ENCODE assay signal across 10 mouse cellular contexts in genomic region chr1:64757254-64757653, GRCm38 (mm10). TPM values are rescaled to one million over a fixed set of nuclear protein-coding genes. Genes with fewer than 3 reads are reported as not detected.
DNase-seq lines count a peak whose midpoint lies in the region; ATAC-seq and TF ChIP-seq lines count a peak whose summit lies in the region.
"Had no signal": no experiment of that assay in that cellular context is flagged by ENCODE, and none has a peak within 500 bp of the region (broad histone marks: within the 10 kb centered on the region; RNA-seq: fewer than 3 reads in every experiment).

No protein-coding gene starts in this region.

- H3K4me2 ChIP-seq in heart, embryonic 11.5 days = no peak overlapping the region
- no peak overlapping the region for H3K4me2 ChIP-seq in heart, postnatal 0 days (ENCODE audit: low read depth, low read length)
- no peak overlapping the region for H3K4me2 ChIP-seq in midbrain, embryonic 16.5 days (ENCODE audit: low read length)
- H3K4me2 ChIP-seq: midbrain, embryonic 12.5 days had no signal

- H3K4me3 ChIP-seq in heart, adult 2 months = no peak overlapping the region
- no peak overlapping the region for H3K4me3 ChIP-seq in heart, embryonic 11.5 days (ENCODE audit: low read depth, low read length)
- H3K4me3 ChIP-seq in heart, postnatal 0 days (ENCODE audit: low read depth, low read length) = no peak overlapping the region
- no peak overlapping the region for H3K4me3 ChIP-seq in midbrain, embryonic 16.5 days (ENCODE audit: low read depth, low read length)
- H3K4me3 ChIP-seq: forebrain, embryonic 10.5 days; midbrain, embryonic 12.5 days had no signal

- H3K9me3 ChIP-seq in heart, embryonic 11.5 days (replicated peaks; ENCODE audit: control insufficient read depth, low read length) = no peaks in the 10 kb centered on the region
- no peaks in the 10 kb centered on the region for H3K9me3 ChIP-seq in heart, postnatal 0 days (replicated peaks; ENCODE audit: control insufficient read depth, low read length)
- no peaks in the 10 kb centered on the region for H3K9me3 ChIP-seq in midbrain, embryonic 16.5 days (replicated peaks; ENCODE audit: control insufficient read depth, low read length, poor library complexity, severe bottlenecking)
- H3K9me3 ChIP-seq: forebrain, embryonic 10.5 days; midbrain, embryonic 12.5 days had no signal

- TF ChIP-seq CTCF in heart, adult 2 months (IDR thresholded peaks at IDR 0.05) = no peak
- no peak for TF ChIP-seq CTCF in heart, postnatal 0 days (IDR thresholded peaks at IDR 0.05; ENCODE audit: low read depth)

- H3K27ac ChIP-seq in heart, adult 2 months = no peak overlapping the region; the same call in 1 of the 2 replicates
- no peak overlapping the region for H3K27ac ChIP-seq in heart, embryonic 11.5 days (ENCODE audit: low read depth, low read length)
- H3K27ac ChIP-seq in heart, postnatal 0 days (ENCODE audit: low read depth) = peak overlapping the region; percentile 23
- no peak overlapping the region for H3K27ac ChIP-seq in midbrain, embryonic 16.5 days (ENCODE audit: low read length)
- H3K27ac ChIP-seq: forebrain, embryonic 10.5 days; midbrain, embryonic 12.5 days had no signal

- TF ChIP-seq POLR2A in heart, adult 2 months (IDR thresholded peaks at IDR 0.05; ENCODE audit: insufficient read depth, low read depth, low read length) = no peak

- no peaks in the 10 kb centered on the region for H3K27me3 ChIP-seq in heart, adult 2 months (ENCODE audit: control insufficient read depth, insufficient read depth, low read length)
- H3K27me3 ChIP-seq in heart, embryonic 11.5 days (ENCODE audit: control insufficient read depth, insufficient read depth, low read length) = no peaks in the 10 kb centered on the region
- no peaks in the 10 kb centered on the region for H3K27me3 ChIP-seq in heart, postnatal 0 days (ENCODE audit: control insufficient read depth, insufficient read depth, low read length)
- no peaks in the 10 kb centered on the region for H3K27me3 ChIP-seq in midbrain, embryonic 16.5 days (ENCODE audit: control insufficient read depth, insufficient read depth, low read depth, low read length)
- H3K27me3 ChIP-seq: midbrain, embryonic 12.5 days had no signal

- no peak overlapping the region for H3K9ac ChIP-seq in heart, adult 2 months (ENCODE audit: low read depth, low read length)
- no peak overlapping the region for H3K9ac ChIP-seq in heart, embryonic 11.5 days (ENCODE audit: low read depth, low read length)
- no peak overlapping the region for H3K9ac ChIP-seq in heart, postnatal 0 days (replicated peaks; ENCODE audit: low read depth, low read length)
- no peak overlapping the region for H3K9ac ChIP-seq in midbrain, embryonic 16.5 days (ENCODE audit: low read depth, low read length)
- H3K9ac ChIP-seq: midbrain, embryonic 12.5 days had no signal

- DNase-seq in heart, adult 2 months = peak; percentile 29 to 51
- peak; percentile 41 for DNase-seq in Muller cell, postnatal 12 days (ENCODE audit: inconsistent ontology term)
- DNase-seq in heart, postnatal 0 days (ENCODE audit: low spot score) = no peak
- peak; percentile 69 for DNase-seq in lung, postnatal 10 days
- DNase-seq in embryo, embryonic 9.5 days (ENCODE audit: extremely low spot score) = no peak
- no peak for DNase-seq in embryo, embryonic 10.5 days (ENCODE audit: low spot score)

- no peak for ATAC-seq in heart, embryonic 11.5 days (replicated peaks; ENCODE audit: insufficient number of reproducible peaks, low FRiP score, low TSS enrichment)
- ATAC-seq in heart, postnatal 0 days (ENCODE audit: insufficient read depth, low read depth) = no peak
- ATAC-seq in midbrain, embryonic 16.5 days = no peak

- TF ChIP-seq EP300 in heart, adult 2 months (IDR thresholded peaks at IDR 0.05; ENCODE audit: insufficient read depth, low read depth, low read length) = no peak
- no peak for TF ChIP-seq EP300 in heart, postnatal 0 days (IDR thresholded peaks at IDR 0.05; ENCODE audit: low read depth)

- H3K4me1 ChIP-seq in heart, adult 2 months (ENCODE audit: control insufficient read depth, insufficient read depth, low read length) = peaks cover 2% of the 10 kb centered on the region; the same call in 1 of the 2 replicates
- no peaks in the 10 kb centered on the region; the same call in 1 of the 2 replicates for H3K4me1 ChIP-seq in heart, embryonic 11.5 days (ENCODE audit: control insufficient read depth, insufficient read depth, low read length)
- peaks cover 9% of the 10 kb centered on the region for H3K4me1 ChIP-seq in heart, postnatal 0 days (ENCODE audit: control insufficient read depth, insufficient read depth)
- H3K4me1 ChIP-seq in midbrain, embryonic 16.5 days (ENCODE audit: control insufficient read depth, insufficient read depth, low read length) = no peaks in the 10 kb centered on the region
- H3K4me1 ChIP-seq: forebrain, embryonic 10.5 days; midbrain, embryonic 12.5 days had no signal

- intact Hi-C loops in heart, adult 2 months (cut with DNase I) = no loop called here

- H3K36me3 ChIP-seq in heart, adult 2 months (ENCODE audit: control insufficient read depth, insufficient read depth, low read length) = no peaks in the 10 kb centered on the region
- no peaks in the 10 kb centered on the region for H3K36me3 ChIP-seq in heart, embryonic 11.5 days (ENCODE audit: control insufficient read depth, insufficient read depth, low read length)
- H3K36me3 ChIP-seq in heart, postnatal 0 days (replicated peaks; ENCODE audit: control insufficient read depth, insufficient read depth, low read length) = no peaks in the 10 kb centered on the region
- H3K36me3 ChIP-seq in midbrain, embryonic 16.5 days (ENCODE audit: control insufficient read depth, insufficient read depth, low read length) = no peaks in the 10 kb centered on the region
- H3K36me3 ChIP-seq: forebrain, embryonic 10.5 days; midbrain, embryonic 12.5 days had no signal

- no peaks in the 10 kb centered on the region for H3K79me2 ChIP-seq in heart, adult 2 months (replicated peaks; ENCODE audit: control insufficient read depth, insufficient read depth, low read length)

- 38% methylated on average over 2 of the region's 2 CpGs for WGBS in heart, adult 2 months
- WGBS in heart, embryonic 11.5 days (ENCODE audit: insufficient replicate concordance) = 41% methylated on average over 2 of the region's 2 CpGs
- 46% methylated on average over 2 of the region's 2 CpGs for WGBS in heart, postnatal 0 days
- 35% methylated on average over 2 of the region's 2 CpGs for WGBS in midbrain, embryonic 16.5 days

RNA-seq across cellular contexts. Expression of gene Fzd5, which starts 19.7 kb away (rescaled TPM):
- total RNA-seq in heart, adult 2 months (2021) = 1 to 10 TPM; 3.6 to 4.4 TPM
- polyA plus RNA-seq in heart, adult 2 months (2012; rRNA removed) = 2.5 and 3.2 TPM in 2 replicates
- 1.4 and 2.2 TPM in 2 replicates for polyA plus RNA-seq in heart, embryonic 11.5 days (2014; fragmentation: Nextera tagmentation; extraction: Ambion mirVana)
- total RNA-seq in heart, postnatal 0 days (2014; rRNA removed; ENCODE audit: low replicate concordance) = 6.0 and 17.9 TPM in 2 replicates
- polyA plus RNA-seq in heart, postnatal 0 days (2015; fragmentation: Nextera tagmentation; extraction: Ambion mirVana) = 1.3 and 1.4 TPM in 2 replicates
- 0.58 and 0.62 TPM in 2 replicates for polyA plus RNA-seq in midbrain, embryonic 16.5 days (2015; fragmentation: Nextera tagmentation; extraction: Ambion mirVana)

Comparison
In these comparisons a context has a peak if more than half of its experiments do, and no peak if none do; other contexts are left out.
1. DNase-seq: peak in heart, adult 2 months (2 of 2), Muller cell, postnatal 12 days (single experiment) and lung, postnatal 10 days (single experiment); none in heart, postnatal 0 days (single experiment), embryo, embryonic 9.5 days (single experiment) and embryo, embryonic 10.5 days (single experiment).